Mouse (Mus musculus): ENCODE measurements around the gene Zfp667.
A peak's percentile ranks its signal among the peaks of the same experiment; 100 is the strongest.

GRCm38 (mm10) chr7:6265695-6266094, 20.7 kb upstream of the Zfp667 start:
- TF ChIP-seq GATA2 (IDR thresholded peaks at IDR 0.05; ENCODE audit: borderline replicate concordance, low read depth, low read length), result no peak
- peak; percentile 73; the same call in 1 of the 2 replicates for TF ChIP-seq CTCF (IDR thresholded peaks at IDR 0.05; ENCODE audit: low read depth, low read length)
- no peak for TF ChIP-seq GATA1 (IDR thresholded peaks at IDR 0.05; ENCODE audit: borderline replicate concordance, low read length)
- TF ChIP-seq TAL1 (conservative IDR thresholded peaks at IDR 0.05; ENCODE audit: low read depth, low read length), result no peak
- no peak for TF ChIP-seq POLR2AphosphoS5 (IDR thresholded peaks at IDR 0.05; ENCODE audit: insufficient replicate concordance, low read depth, low read length)

Data from G1E (cell line).